Mouse (Mus musculus) olfactory bulb, adult 2 months (tissue): ENCODE results near the gene Nes. TPM values are rescaled to one million over a fixed set of nuclear protein-coding genes. Genes with fewer than 3 reads are reported as not detected.

Experiments used
- H3K27ac ChIP-seq: fragments of 200-500 bp; 2 replicates; pipeline ENCODE4 v1.5.1; 2012; ENCODE audit warnings: low read depth, low read length; ENCODE audit not compliant: insufficient read depth
- H3K4me1 ChIP-seq: fragments of 200-500 bp; 2 replicates; pipeline ENCODE4 v1.6.1; 2012; ENCODE audit warnings: low read length; ENCODE audit not compliant: control insufficient read depth, insufficient read depth
- H3K4me3 ChIP-seq: fragments of 200-500 bp; 2 replicates; pipeline ENCODE4 v1.5.1; 2012; ENCODE audit warnings: mild to moderate bottlenecking, low read depth, low read length, moderate library complexity; ENCODE audit not compliant: insufficient read depth
- CTCF ChIP-seq: fragments of 200-500 bp; IDR thresholded peaks from 2 replicates; pipeline ENCODE4 v1.5.1; 2012; ENCODE audit warnings: low read depth, mild to moderate bottlenecking, low read length, moderate library complexity; ENCODE audit not compliant: insufficient read depth
- POLR2A ChIP-seq: fragments of 200-500 bp; IDR thresholded peaks from 2 replicates; pipeline ENCODE4 v1.6.1; 2012; ENCODE audit warnings: mild to moderate bottlenecking, low read depth, low read length, moderate library complexity; ENCODE audit not compliant: insufficient read depth
- WGBS: fragments of 180-500 bp; shearing (Covaris S2); methylation state at CpG from one replicate; pipeline ENCODE4 v1.1.7; 2018; 5-methylcytosine and 5-hydroxymethylcytosine counted together
- polyA plus RNA-seq: library from polyadenylated mRNA; stranded (reverse); fragments of >200 nt; gene quantifications from 2 replicates; pipeline ENCODE4 v1.2.4, GENCODE M21; 2012; ENCODE audit warnings: low replicate concordance; ENCODE audit not compliant: missing spikeins, insufficient read depth, insufficient read length

Gene Nes
- polyA plus RNA-seq, 1 experiment, result not detected

DNA sequence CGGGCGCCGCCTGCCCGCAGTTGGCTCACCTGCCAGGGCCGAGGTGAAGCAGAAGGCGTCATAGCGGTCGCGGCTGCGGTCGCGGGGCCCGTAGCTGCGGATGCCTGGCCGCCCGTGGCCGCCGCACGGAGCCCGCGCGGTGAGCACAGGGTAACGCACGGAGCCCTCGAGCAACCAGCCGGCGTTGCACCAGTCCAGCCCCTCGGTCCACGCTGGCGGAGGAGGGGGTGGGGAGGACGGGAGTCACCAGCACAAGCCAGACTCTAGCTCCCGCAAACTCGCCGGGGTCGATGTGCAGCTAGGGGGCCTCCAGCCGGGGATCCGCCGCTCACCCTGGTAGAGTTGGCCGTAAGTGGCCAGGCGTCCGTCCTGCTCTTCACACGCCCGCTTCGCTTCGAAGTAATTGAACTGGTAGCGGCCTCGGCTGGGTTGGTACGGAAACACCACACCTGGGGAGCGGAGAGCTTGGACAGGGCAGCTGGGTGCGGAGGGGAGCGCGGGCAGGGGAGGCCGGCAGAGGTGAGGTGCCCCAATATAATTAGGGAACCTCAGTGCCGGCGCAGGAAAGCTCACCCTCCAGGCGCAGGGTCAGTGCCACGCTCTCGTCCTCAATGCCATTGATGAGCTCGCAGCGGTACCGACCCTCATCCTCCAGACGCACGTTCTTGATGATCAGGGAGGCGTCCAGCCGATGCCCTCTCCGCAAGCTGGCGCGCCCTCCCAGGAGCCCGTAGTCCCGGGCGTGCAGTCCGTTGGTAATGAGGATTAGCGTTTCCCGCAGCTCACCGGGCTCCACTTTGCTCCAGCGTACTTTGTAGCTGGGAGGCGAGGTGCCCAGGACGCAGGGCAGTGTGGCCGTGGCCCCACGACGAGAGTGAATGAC, 52.6 kb downstream of the Nes start:
- WGBS, result 1% methylated on average over 81 of the region's 81 CpGs
- TF ChIP-seq CTCF, result no peak
- no peak for TF ChIP-seq POLR2A
- Histone ChIP-seq H3K4me3 (peak overlapping the region; percentile 53), H3K4me1 (peaks cover 17% of the 10 kb centered on the region), H3K27ac (no peak overlapping the region)

DNA sequence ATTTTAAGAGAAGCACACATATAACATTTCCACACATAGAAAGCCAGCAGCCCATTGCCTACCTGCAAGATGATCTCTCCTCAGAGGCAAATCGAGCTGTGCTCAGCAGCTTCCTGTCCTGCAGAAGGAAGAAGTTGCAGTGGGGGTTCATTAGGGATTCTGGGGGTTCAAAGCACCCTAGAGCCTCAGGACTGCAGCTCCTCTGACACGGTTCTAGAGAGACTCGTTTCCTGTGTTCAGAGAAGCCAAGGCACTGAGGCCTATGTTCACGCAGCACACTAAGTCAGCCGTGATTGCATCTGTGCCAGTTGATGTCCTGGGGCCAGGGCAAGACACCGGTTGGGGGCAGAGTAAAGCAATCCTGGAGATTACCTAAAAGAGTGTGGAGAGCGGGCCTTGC, 55.9 kb downstream of the Nes start:
- TF ChIP-seq CTCF (no peak), POLR2A (no peak)
- H3K27ac ChIP-seq, result no peak overlapping the region

DNA sequence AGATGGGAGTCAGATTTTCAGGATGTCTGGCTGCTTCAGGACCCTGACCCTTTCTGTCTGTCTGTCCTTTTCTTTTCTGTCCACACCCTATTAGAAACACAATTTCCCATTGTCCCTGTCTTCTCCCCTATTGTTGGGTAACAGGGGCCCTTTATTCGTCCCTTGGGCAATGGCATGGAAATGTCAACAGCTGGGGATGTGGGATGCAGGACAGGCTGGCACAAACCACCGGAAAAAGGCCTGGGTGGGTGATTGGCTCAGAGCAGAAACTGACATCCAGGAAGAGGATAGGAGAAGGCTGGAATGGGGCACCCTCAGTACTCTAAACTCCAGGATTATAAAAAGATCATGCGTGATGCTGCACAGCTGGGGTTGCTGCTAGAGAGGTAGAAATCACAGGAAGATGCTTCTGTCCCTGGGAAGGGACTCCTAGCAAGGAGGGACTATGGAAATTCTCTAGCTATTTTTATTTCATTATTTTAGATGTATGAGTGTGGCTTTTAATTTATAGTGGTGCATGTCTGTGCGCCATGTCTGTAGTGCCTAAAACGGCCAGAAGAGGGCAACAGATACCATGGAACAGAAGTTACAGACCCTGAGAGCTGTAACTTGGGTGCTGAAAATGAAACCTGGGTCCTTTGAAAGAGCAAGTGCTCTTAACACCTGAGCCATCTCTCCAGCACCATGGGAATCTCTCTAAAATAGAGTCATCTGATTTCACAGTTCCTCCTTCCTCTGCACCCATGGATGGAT, 56.7 kb downstream of the Nes start, which contains the start of gene Hapln2:
Gene Hapln2, minus strand, starts transcription at position 150 of the 753 bp plus-strand sequence.
- Histone ChIP-seq H3K27ac (no peak within 1 kb of the TSS), H3K4me3 (no peak within 1 kb of the TSS)

More for the DNA sequence above, 55.9 kb downstream of the Nes start:
- H3K4me1 ChIP-seq, result peaks cover 21% of the 10 kb centered on the region
- WGBS, result 68% methylated on average over 7 of the region's 7 CpGs
- no peak overlapping the region for H3K4me3 ChIP-seq

More for the DNA sequence above, 56.7 kb downstream of the Nes start, which contains the start of gene Hapln2:
- TF ChIP-seq CTCF (no peak), POLR2A (no peak)
- H3K4me1 ChIP-seq, result peaks cover 17% of the 10 kb centered on the region
- WGBS, result 61% methylated on average over 5 of the region's 5 CpGs

Other genes with a start within 250 kb of the Nes start
- gene Lrrc71, start 222.5 kb upstream of the Nes start, polyA plus RNA-seq, result not detected in 2 replicates
- gene Ntrk1, start 175.9 kb upstream of the Nes start, polyA plus RNA-seq, result not detected in 2 replicates
- gene Insrr, start 174.1 kb upstream of the Nes start, polyA plus RNA-seq, result not detected in 2 replicates
- not detected in 2 replicates for gene Pear1, start 146.8 kb upstream of the Nes start, polyA plus RNA-seq
- gene Sh2d2a, start 124.3 kb upstream of the Nes start, polyA plus RNA-seq, result not detected in 2 replicates
- not detected in 2 replicates for gene Prcc, start 85.5 kb upstream of the Nes start, polyA plus RNA-seq
- 549 TPM in 1 of 2 replicates, not detected in the other for gene Hdgf, start 64.8 kb upstream of the Nes start, polyA plus RNA-seq
- not detected in 2 replicates for gene Mrpl24, start 51.6 kb upstream of the Nes start, polyA plus RNA-seq
- gene Isg20l2, start 40.8 kb upstream of the Nes start, polyA plus RNA-seq, result not detected in 2 replicates
- not detected in 2 replicates for gene Rrnad1, start 40.4 kb upstream of the Nes start, polyA plus RNA-seq
- gene Crabp2, start 22.4 kb upstream of the Nes start, polyA plus RNA-seq, result not detected in 2 replicates
- not detected in 2 replicates for gene Bcan, start 29.2 kb downstream of the Nes start, polyA plus RNA-seq
- not detected in 2 replicates for gene Hapln2, start 56.5 kb downstream of the Nes start, polyA plus RNA-seq
- gene Gpatch4, start 72.0 kb downstream of the Nes start, polyA plus RNA-seq, result not detected in 2 replicates
- gene Naxe, start 87.4 kb downstream of the Nes start, polyA plus RNA-seq, result not detected in 2 replicates
- gene Ttc24, start 107.2 kb downstream of the Nes start, polyA plus RNA-seq, result not detected in 2 replicates
- gene Iqgap3, start 110.9 kb downstream of the Nes start, polyA plus RNA-seq, result not detected in 2 replicates
- gene Mef2d, start 171.3 kb downstream of the Nes start, polyA plus RNA-seq, result 460 TPM in 1 of 2 replicates, not detected in the other